Mouse (Mus musculus) embryonic fibroblast, embryonic 13.5 days (primary cell): ENCODE data around the gene Lrba.

Source experiments
- CTCF ChIP-seq: IDR thresholded peaks from 2 replicates; pipeline ENCODE4 v1.5.1; 2011; ENCODE audit warnings: mild to moderate bottlenecking, control low read depth, low read length, moderate library complexity, borderline replicate concordance; ENCODE audit not compliant: insufficient read depth
- POLR2A ChIP-seq: IDR thresholded peaks from 2 replicates; pipeline ENCODE4 v1.6.1; 2011; ENCODE audit warnings: low read depth, mild to moderate bottlenecking, control low read depth, low read length, moderate library complexity

GRCm38 (mm10) chr3:86651006-86651405 is 426.5 kb downstream of the Lrba start:
- TF ChIP-seq CTCF (no peak), POLR2A (no peak)
